Mouse (Mus musculus): ENCODE measurements around the gene Gm4131. TPM values are rescaled to one million over a fixed set of nuclear protein-coding genes. Genes with fewer than 3 reads are reported as not detected.

Gene Gm4131
- polyA plus RNA-seq, 1 experiment, result not detected

DNA sequence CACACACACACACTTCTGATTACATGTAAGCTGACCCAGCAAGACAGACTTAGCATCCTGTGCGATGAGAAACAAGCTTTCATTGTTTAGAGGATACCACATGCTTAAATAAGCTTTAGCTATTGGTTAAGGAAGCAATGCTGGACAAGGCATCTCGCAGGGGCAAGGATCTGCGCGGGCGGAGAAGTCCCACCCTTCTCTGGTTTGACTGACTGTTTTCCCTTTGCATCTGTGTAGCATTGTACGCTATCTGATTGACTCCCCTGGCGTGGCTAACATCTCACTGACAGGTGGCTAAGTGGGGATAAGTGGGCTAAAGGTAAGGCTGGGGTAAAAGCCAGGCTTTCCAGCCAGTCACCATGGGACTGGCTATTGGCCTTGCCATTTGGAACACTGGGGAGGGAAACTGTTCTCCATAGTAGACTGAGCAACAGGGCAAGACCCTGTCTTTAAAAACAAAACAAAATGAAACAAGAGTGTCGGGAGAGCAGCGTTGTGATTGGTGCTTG, 110.4 kb downstream of the Gm4131 start, which contains the start of gene Gucy1b2:
Gene Gucy1b2, minus strand, starts transcription at position 51 of the 509 bp plus-strand sequence.
- H3K4me3 ChIP-seq, result no peak within 1 kb of the TSS
- TF ChIP-seq POLR2AphosphoS2 (IDR thresholded peaks at IDR 0.05; ENCODE audit: insufficient read length, low read depth) (no peak), MYOG (IDR thresholded peaks at IDR 0.05; ENCODE audit: control insufficient read depth in 1 of 3, insufficient read depth in 1 of 3, insufficient read length in 2 of 3, low read depth in 2 of 3) (no peak), REST (IDR thresholded peaks at IDR 0.05; ENCODE audit: insufficient read depth, insufficient read length) (no peak), MAX (IDR thresholded peaks at IDR 0.05; ENCODE audit: low read depth) (no peak), E2F4 (IDR thresholded peaks at IDR 0.05; ENCODE audit: insufficient read depth) (no peak)
- H3K4me2 ChIP-seq (ENCODE audit: low read depth), result peak within 1 kb of the TSS; percentile 51
- H3K36me3 ChIP-seq (ENCODE audit: control insufficient read depth, insufficient read depth), result no peaks in the 10 kb centered on the region
- no peak within 1 kb of the TSS for H3ac ChIP-seq (ENCODE audit: control insufficient read depth, insufficient read length)
- H3K79me2 ChIP-seq (ENCODE audit: control insufficient read depth, insufficient read depth), result no peaks in the 10 kb centered on the region
- H3K27me3 ChIP-seq (ENCODE audit: control insufficient read depth, insufficient read depth, insufficient read length), result peaks cover 6% of the 10 kb centered on the region

DNA sequence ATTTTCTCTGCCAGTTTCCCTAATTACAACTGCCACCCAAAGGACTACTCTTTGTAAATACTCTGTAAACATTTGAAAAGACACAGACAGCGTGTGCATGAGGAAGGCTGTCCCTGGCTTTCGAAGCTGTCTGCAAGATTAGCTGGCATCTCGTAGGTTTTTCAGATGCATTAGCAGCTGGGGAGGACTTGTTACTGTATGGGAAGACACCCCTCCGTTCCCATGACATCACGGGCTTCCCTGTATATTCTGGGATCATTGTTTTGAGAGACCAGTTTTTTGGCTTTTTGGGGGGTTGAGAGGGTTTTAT, 111.2 kb downstream of the Gm4131 start:
- Histone ChIP-seq H3K27me3 (ENCODE audit: control insufficient read depth, insufficient read depth, insufficient read length) (peaks cover 11% of the 10 kb centered on the region), H3ac (ENCODE audit: control insufficient read depth, insufficient read length) (no peak overlapping the region), H3K4me3 (no peak overlapping the region), H3K36me3 (ENCODE audit: control insufficient read depth, insufficient read depth) (no peaks in the 10 kb centered on the region), H3K4me2 (ENCODE audit: low read depth) (no peak overlapping the region), H3K79me2 (ENCODE audit: control insufficient read depth, insufficient read depth) (no peaks in the 10 kb centered on the region)
- TF ChIP-seq SRF (IDR thresholded peaks at IDR 0.05; ENCODE audit: control insufficient read depth, insufficient read length, low read depth), result no peak

DNA sequence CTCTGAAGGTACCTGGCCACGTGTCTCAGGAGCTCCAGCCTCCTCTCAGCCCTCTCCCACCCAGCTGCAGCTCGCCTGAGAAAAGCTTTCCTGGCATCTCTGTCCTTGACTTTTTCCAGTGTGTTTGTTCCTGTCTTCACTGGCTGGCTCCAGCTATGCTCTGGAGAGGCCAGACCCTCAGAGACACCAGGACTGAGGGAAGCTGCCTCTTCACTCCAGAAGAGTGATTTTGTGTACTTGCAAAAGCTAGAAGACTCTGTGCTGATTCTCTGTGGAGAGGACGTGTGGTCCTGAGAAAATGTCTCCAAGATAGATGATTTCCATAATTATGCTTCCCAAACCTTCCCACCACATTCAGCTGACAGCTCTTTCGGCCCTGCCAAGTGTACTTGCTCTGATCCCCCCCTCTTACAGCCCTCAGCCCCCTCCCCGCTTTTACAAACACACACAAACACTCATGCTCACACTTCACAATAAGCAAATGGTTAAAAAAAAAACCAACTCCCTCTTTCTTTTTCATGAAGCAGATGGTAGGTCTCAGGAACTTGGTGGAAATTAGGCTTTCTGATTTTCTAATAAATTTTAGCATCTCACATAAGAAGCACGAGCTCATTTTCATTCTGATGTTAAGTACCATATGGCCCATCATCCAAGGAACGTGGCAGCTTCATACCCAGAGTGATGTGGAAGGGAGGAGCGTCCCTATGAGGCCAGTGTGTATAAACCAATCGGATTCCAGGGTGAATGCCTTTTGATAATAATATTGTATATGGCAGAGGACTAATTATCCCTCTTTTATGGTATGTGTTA, 111.8 kb downstream of the Gm4131 start:
- no peaks in the 10 kb centered on the region for H3K79me2 ChIP-seq (ENCODE audit: control insufficient read depth, insufficient read depth)
- no peak for TF ChIP-seq MYOG (IDR thresholded peaks at IDR 0.05; ENCODE audit: control insufficient read depth in 1 of 3, insufficient read depth in 1 of 3, insufficient read length in 2 of 3, low read depth in 2 of 3)
- TF ChIP-seq CEBPB (IDR thresholded peaks at IDR 0.05; ENCODE audit: insufficient read depth, poor library complexity, severe bottlenecking), result no peak
- TF ChIP-seq POLR2AphosphoS2 (IDR thresholded peaks at IDR 0.05; ENCODE audit: insufficient read length, low read depth), result no peak
- TF ChIP-seq TCF3 (IDR thresholded peaks at IDR 0.05; ENCODE audit: insufficient read length, low read depth), result no peak
- no peak for TF ChIP-seq TCF12 (IDR thresholded peaks at IDR 0.05; ENCODE audit: insufficient read depth, poor library complexity, severe bottlenecking)
- TF ChIP-seq SRF (IDR thresholded peaks at IDR 0.05; ENCODE audit: control insufficient read depth, insufficient read length, low read depth), result no peak
- TF ChIP-seq MYOD1 (IDR thresholded peaks at IDR 0.05; ENCODE audit: control insufficient read depth in 1 of 3, insufficient read length in 2 of 3, low read depth in 2 of 3), result no peak
- TF ChIP-seq USF1 (IDR thresholded peaks at IDR 0.05; ENCODE audit: low read depth), result no peak
- TF ChIP-seq REST (IDR thresholded peaks at IDR 0.05; ENCODE audit: insufficient read depth, insufficient read length), result no peak
- no peak for TF ChIP-seq POLR2A (IDR thresholded peaks at IDR 0.05; ENCODE audit: insufficient read length, low read depth)
- no peak for TF ChIP-seq E2F4 (IDR thresholded peaks at IDR 0.05; ENCODE audit: insufficient read depth)
- no peak for TF ChIP-seq MAX (IDR thresholded peaks at IDR 0.05; ENCODE audit: low read depth)
- H3K4me3 ChIP-seq, result no peak overlapping the region
- H3K36me3 ChIP-seq (ENCODE audit: control insufficient read depth, insufficient read depth), result no peaks in the 10 kb centered on the region
- peaks cover 13% of the 10 kb centered on the region for H3K27me3 ChIP-seq (ENCODE audit: control insufficient read depth, insufficient read depth, insufficient read length)
- H3ac ChIP-seq (ENCODE audit: control insufficient read depth, insufficient read length), result no peak overlapping the region
- no peak overlapping the region for H3K4me2 ChIP-seq (ENCODE audit: low read depth)

DNA sequence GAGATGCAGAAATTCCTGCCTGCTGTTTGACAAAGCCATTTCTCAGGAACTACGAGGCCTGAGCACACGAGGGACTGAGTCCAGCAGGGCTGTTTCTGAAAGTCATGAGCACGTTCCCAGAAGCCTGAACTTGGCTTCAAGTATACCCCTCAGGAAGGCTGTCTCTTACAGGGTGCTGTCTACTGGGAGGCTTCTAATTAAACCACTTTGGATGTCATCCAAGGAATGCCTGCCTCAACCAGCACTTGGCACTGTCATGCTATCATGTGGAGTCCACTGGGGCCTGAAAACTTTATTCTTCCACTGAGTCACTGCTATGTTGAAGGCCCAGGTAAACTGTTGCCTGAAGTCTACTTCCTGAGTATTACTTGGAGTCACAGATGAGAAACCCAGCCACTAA, 112.6 kb downstream of the Gm4131 start:
- Histone ChIP-seq H3ac (ENCODE audit: control insufficient read depth, insufficient read length) (no peak overlapping the region), H3K4me2 (ENCODE audit: low read depth) (no peak overlapping the region), H3K4me3 (no peak overlapping the region), H3K79me2 (ENCODE audit: control insufficient read depth, insufficient read depth) (no peaks in the 10 kb centered on the region), H3K27me3 (ENCODE audit: control insufficient read depth, insufficient read depth, insufficient read length) (peaks cover 15% of the 10 kb centered on the region), H3K36me3 (ENCODE audit: control insufficient read depth, insufficient read depth) (no peaks in the 10 kb centered on the region)
- TF ChIP-seq TCF12 (IDR thresholded peaks at IDR 0.05; ENCODE audit: insufficient read depth, poor library complexity, severe bottlenecking) (no peak), E2F4 (IDR thresholded peaks at IDR 0.05; ENCODE audit: insufficient read depth) (no peak)

DNA sequence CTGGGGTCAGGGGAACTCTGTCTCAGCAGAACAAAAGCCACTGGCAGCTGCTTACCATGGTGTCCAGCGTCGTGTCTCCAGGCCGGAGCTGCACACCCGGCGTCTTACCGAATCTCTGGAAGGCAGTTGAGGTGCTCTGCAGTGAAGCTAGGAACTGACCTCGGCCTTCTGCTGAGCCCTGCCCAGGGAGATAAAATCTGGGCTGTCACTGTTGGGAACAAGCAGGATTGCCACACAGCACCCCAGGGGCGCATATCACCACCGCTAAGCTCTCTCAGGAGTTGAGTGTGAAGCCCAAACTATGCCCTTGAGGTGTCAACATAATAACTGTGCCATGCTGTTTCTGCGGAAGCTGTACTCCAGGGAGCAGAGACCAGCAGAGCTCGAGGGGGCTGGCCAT, 113.4 kb downstream of the Gm4131 start:
- Histone ChIP-seq H3K79me2 (ENCODE audit: control insufficient read depth, insufficient read depth) (no peaks in the 10 kb centered on the region), H3K36me3 (ENCODE audit: control insufficient read depth, insufficient read depth) (no peaks in the 10 kb centered on the region), H3K4me3 (no peak overlapping the region), H3K27me3 (ENCODE audit: control insufficient read depth, insufficient read depth, insufficient read length) (peaks cover 10% of the 10 kb centered on the region), H3K4me2 (ENCODE audit: low read depth) (no peak overlapping the region), H3ac (ENCODE audit: control insufficient read depth, insufficient read length) (no peak overlapping the region)
- TF ChIP-seq MAX (IDR thresholded peaks at IDR 0.05; ENCODE audit: low read depth) (no peak), POLR2A (IDR thresholded peaks at IDR 0.05; ENCODE audit: insufficient read length, low read depth) (no peak), USF1 (IDR thresholded peaks at IDR 0.05; ENCODE audit: low read depth) (no peak), REST (IDR thresholded peaks at IDR 0.05; ENCODE audit: insufficient read depth, insufficient read length) (no peak), MYOG (IDR thresholded peaks at IDR 0.05; ENCODE audit: control insufficient read depth in 1 of 3, insufficient read depth in 1 of 3, insufficient read length in 2 of 3, low read depth in 2 of 3) (no peak), CEBPB (IDR thresholded peaks at IDR 0.05; ENCODE audit: insufficient read depth, poor library complexity, severe bottlenecking) (no peak), SRF (IDR thresholded peaks at IDR 0.05; ENCODE audit: control insufficient read depth, insufficient read length, low read depth) (no peak), TCF3 (IDR thresholded peaks at IDR 0.05; ENCODE audit: insufficient read length, low read depth) (no peak), MYOD1 (IDR thresholded peaks at IDR 0.05; ENCODE audit: control insufficient read depth in 1 of 3, insufficient read length in 2 of 3, low read depth in 2 of 3) (no peak), TCF12 (IDR thresholded peaks at IDR 0.05; ENCODE audit: insufficient read depth, poor library complexity, severe bottlenecking) (no peak), POLR2AphosphoS2 (IDR thresholded peaks at IDR 0.05; ENCODE audit: insufficient read length, low read depth) (no peak), E2F4 (IDR thresholded peaks at IDR 0.05; ENCODE audit: insufficient read depth) (no peak)

All from myocyte (in vitro differentiated cells).